In genomic region chr15:89429352-89430221, GRCm38 (mm10) we compare ENCODE assay signal across 8 mouse cellular contexts. TPM values are rescaled to one million over a fixed set of nuclear protein-coding genes. Genes with fewer than 3 reads are reported as not detected.
DNase-seq lines count a peak whose midpoint lies in the region; ATAC-seq and TF ChIP-seq lines count a peak whose summit lies in the region.

C730034F03Rik (plus strand) TSS chr15:89429589.
Gm44502 (minus strand) TSS chr15:89429696.
Chkb (minus strand) TSS chr15:89429908.

- H3K27me3 ChIP-seq in G1E (ENCODE audit: insufficient read depth, low read length) = no peaks in the 10 kb centered on the region
- no peaks in the 10 kb centered on the region for H3K27me3 ChIP-seq in forebrain, embryonic 16.5 days (replicated peaks; ENCODE audit: control insufficient read depth, insufficient read depth, low read length)
- no peaks in the 10 kb centered on the region for H3K27me3 ChIP-seq in lung, embryonic 14.5 days (ENCODE audit: insufficient read depth, low read length)
- H3K27me3 ChIP-seq in thymus, adult 2 months (ENCODE audit: control insufficient read depth, insufficient read depth, low read length) = no peaks in the 10 kb centered on the region

- H3K27ac ChIP-seq in forebrain, embryonic 16.5 days (ENCODE audit: low read length) = peak within 1 kb of the TSS; percentile 97
- peak within 1 kb of the TSS; percentile 94 for H3K27ac ChIP-seq in layer of hippocampus, adult 2 months
- H3K27ac ChIP-seq in lung, embryonic 14.5 days (ENCODE audit: low read depth) = peak within 1 kb of the TSS; percentile 99
- peak within 1 kb of the TSS; percentile 81 for H3K27ac ChIP-seq in olfactory bulb, adult 2 months (ENCODE audit: insufficient read depth, low read depth, low read length)
- peak within 1 kb of the TSS; percentile 87 for H3K27ac ChIP-seq in thymus, adult 2 months (ENCODE audit: control insufficient read depth, insufficient read depth, low read length)

- peaks cover 27% of the 10 kb centered on the region for H3K4me1 ChIP-seq in G1E (ENCODE audit: insufficient read depth, low read depth, low read length)
- peaks cover 22% of the 10 kb centered on the region for H3K4me1 ChIP-seq in forebrain, embryonic 16.5 days (replicated peaks; ENCODE audit: control insufficient read depth, insufficient read depth, low read length)
- H3K4me1 ChIP-seq in lung, embryonic 14.5 days (ENCODE audit: insufficient read depth) = peaks cover 5% of the 10 kb centered on the region; the same call in 1 of the 2 replicates
- H3K4me1 ChIP-seq in olfactory bulb, adult 2 months (ENCODE audit: control insufficient read depth, insufficient read depth, low read length) = no peaks in the 10 kb centered on the region
- H3K4me1 ChIP-seq in thymus, adult 2 months (replicated peaks; ENCODE audit: control insufficient read depth, insufficient read depth, low read length) = peaks cover 16% of the 10 kb centered on the region

- peaks cover 53% of the 10 kb centered on the region for H3K36me3 ChIP-seq in G1E (replicated peaks)
- H3K36me3 ChIP-seq in forebrain, embryonic 16.5 days (ENCODE audit: control insufficient read depth, insufficient read depth) = peaks cover 11% of the 10 kb centered on the region
- peaks cover 18% of the 10 kb centered on the region for H3K36me3 ChIP-seq in lung, embryonic 14.5 days (ENCODE audit: insufficient read depth)
- H3K36me3 ChIP-seq in thymus, adult 2 months (ENCODE audit: control insufficient read depth, insufficient read depth, low read length) = peaks cover 7% of the 10 kb centered on the region; the same call in 1 of the 2 replicates

- no peaks in the 10 kb centered on the region for H3K9me3 ChIP-seq in G1E (replicated peaks)
- no peaks in the 10 kb centered on the region for H3K9me3 ChIP-seq in forebrain, embryonic 16.5 days (ENCODE audit: control insufficient read depth, low read length)
- no peaks in the 10 kb centered on the region for H3K9me3 ChIP-seq in lung, embryonic 14.5 days (ENCODE audit: low read depth, low read length)

- peak within 1 kb of the TSS; percentile 85 for H3K4me3 ChIP-seq in G1E (ENCODE audit: low read depth, low read length)
- peak within 1 kb of the TSS; percentile 92 for H3K4me3 ChIP-seq in forebrain, embryonic 16.5 days (replicated peaks; ENCODE audit: low read length)
- H3K4me3 ChIP-seq in layer of hippocampus, adult 2 months = peak within 1 kb of the TSS; percentile 100
- H3K4me3 ChIP-seq in lung, embryonic 14.5 days (ENCODE audit: low read depth, low read length) = peak within 1 kb of the TSS; percentile 80
- H3K4me3 ChIP-seq in olfactory bulb, adult 2 months (ENCODE audit: insufficient read depth, low read depth, low read length) = peak within 1 kb of the TSS; percentile 87
- H3K4me3 ChIP-seq in thymus, adult 2 months (ENCODE audit: control insufficient read depth, insufficient read depth, low read length) = peak within 1 kb of the TSS; percentile 82

- TF ChIP-seq CTCF in G1E (IDR thresholded peaks at IDR 0.05; ENCODE audit: low read depth, low read length) = no peak
- TF ChIP-seq CTCF in layer of hippocampus, adult 2 months (conservative IDR thresholded peaks at IDR 0.05) = no peak
- TF ChIP-seq CTCF in lung, embryonic 14.5 days (IDR thresholded peaks at IDR 0.05; ENCODE audit: low read depth) = no peak
- no peak for TF ChIP-seq CTCF in olfactory bulb, adult 2 months (IDR thresholded peaks at IDR 0.05; ENCODE audit: insufficient read depth, low read depth, low read length)
- peak; percentile 54; the same call in 1 of the 2 replicates for TF ChIP-seq CTCF in thymus, adult 2 months (IDR thresholded peaks at IDR 0.05; ENCODE audit: borderline replicate concordance, control insufficient read depth, extremely low read depth, insufficient read depth, low read length, poor library complexity)

- peak; percentile 86 for ATAC-seq in G1E (ENCODE audit: extremely low read depth, insufficient number of reproducible peaks, low FRiP score, poor library complexity, severe bottlenecking)
- peak; percentile 95 for ATAC-seq in forebrain, embryonic 16.5 days
- ATAC-seq in lung, embryonic 14.5 days (ENCODE audit: insufficient read depth) = peak; percentile 95

- WGBS in forebrain, embryonic 16.5 days = under 1% methylated on average over 70 of the region's 70 CpGs
- WGBS in lung, embryonic 14.5 days = under 1% methylated on average over 70 of the region's 70 CpGs
- under 1% methylated on average over 70 of the region's 70 CpGs for WGBS in olfactory bulb, adult 2 months
- WGBS in thymus, adult 2 months = under 1% methylated on average over 70 of the region's 70 CpGs

- H3K4me2 ChIP-seq in forebrain, embryonic 16.5 days (ENCODE audit: low read length) = peak within 1 kb of the TSS; percentile 80
- H3K4me2 ChIP-seq in lung, embryonic 14.5 days = peak within 1 kb of the TSS; percentile 92

- TF ChIP-seq POLR2A in olfactory bulb, adult 2 months (IDR thresholded peaks at IDR 0.05; ENCODE audit: insufficient read depth, low read depth, low read length) = peak; percentile 81
- TF ChIP-seq POLR2A in thymus, adult 2 months (IDR thresholded peaks at IDR 0.05; ENCODE audit: control insufficient read depth, extremely low read depth, insufficient read depth, low read length, poor library complexity) = peak; percentile 87; the same call in 1 of the 2 replicates

- H3K9ac ChIP-seq in forebrain, embryonic 16.5 days (replicated peaks; ENCODE audit: low read depth, low read length) = peak within 1 kb of the TSS; percentile 81
- peak within 1 kb of the TSS; percentile 76 for H3K9ac ChIP-seq in lung, embryonic 14.5 days

- DNase-seq in G1E (ENCODE audit: low spot score) = peak; percentile 99
- peak; percentile 91 to 96 for DNase-seq in cerebellum, adult 18-20 months
- DNase-seq in heart, postnatal 36 days = peak; percentile 88 to 91
- peak; percentile 91 to 94 for DNase-seq in layer of hippocampus, adult 2 months (ENCODE audit: low spot score in 2 of 2)
- peak; percentile 96 for DNase-seq in lung, embryonic 14.5 days
- peak; percentile 91 for DNase-seq in thymus, adult 2 months

- intact Hi-C loops in heart, postnatal 36 days (cut with DNase I) = loop anchor here (2.0 to 5.0 kb wide), 3 partner anchors 39 to 72 kb away; partner anchors contain the start of genes Lmf2 and Ncaph2

RNA-seq across cellular contexts. Expression of gene C730034F03Rik, which starts in this region (rescaled TPM):
- total RNA-seq in G1E (2014; fragmentation: Nextera tagmentation) (4.9 and 7.4 TPM in 2 replicates), G1E (2017) (2.6 and 4.9 TPM in 2 replicates)
- 0.24 and 0.25 TPM in 2 replicates for polyA plus RNA-seq in G1E (2012)
- polyA plus RNA-seq in forebrain, embryonic 16.5 days (2015; fragmentation: Nextera tagmentation; extraction: Ambion mirVana) = 5.2 and 7.0 TPM in 2 replicates
- total RNA-seq in heart, postnatal 36 days (2021) = 1 to 10 TPM; 1.6 to 2.8 TPM
- total RNA-seq in layer of hippocampus, adult 2 months (2021) = 1 to 10 TPM; 1.8 to 3.4 TPM
- polyA plus RNA-seq in lung, embryonic 14.5 days (2014; fragmentation: Nextera tagmentation; extraction: Ambion mirVana) = 1.9 and 3.0 TPM in 2 replicates
- polyA plus RNA-seq in olfactory bulb, adult 2 months (2012; ENCODE audit: insufficient read depth, insufficient read length, low replicate concordance, missing spikeins) = not detected in 2 replicates
- polyA plus RNA-seq in thymus, adult 2 months (2012; rRNA removed) = 1.8 and 2.2 TPM in 2 replicates

RNA-seq across cellular contexts. Expression of gene Gm44502, which starts in this region (rescaled TPM):
- total RNA-seq in G1E (2014; fragmentation: Nextera tagmentation) (not detected in 2 replicates), G1E (2017) (0.12 and 0.71 TPM in 2 replicates)
- 0.93 and 1.3 TPM in 2 replicates for polyA plus RNA-seq in G1E (2012)
- polyA plus RNA-seq in forebrain, embryonic 16.5 days (2015; fragmentation: Nextera tagmentation; extraction: Ambion mirVana) = not detected in 2 replicates
- total RNA-seq in heart, postnatal 36 days (2021) = 10 to 100 TPM; 14.5 to 17.8 TPM
- total RNA-seq in layer of hippocampus, adult 2 months (2021) = under 1 TPM in 1 of 2 experiments, not detected in 1; 0.66 TPM
- 0.15 TPM in 1 of 2 replicates, not detected in the other for polyA plus RNA-seq in lung, embryonic 14.5 days (2014; fragmentation: Nextera tagmentation; extraction: Ambion mirVana)
- polyA plus RNA-seq in olfactory bulb, adult 2 months (2012; ENCODE audit: insufficient read depth, insufficient read length, low replicate concordance, missing spikeins) = not detected in 2 replicates
- 3.2 TPM in 2 replicates for polyA plus RNA-seq in thymus, adult 2 months (2012; rRNA removed)

RNA-seq across cellular contexts. Expression of gene Chkb, which starts in this region (rescaled TPM):
- total RNA-seq in G1E (2014; fragmentation: Nextera tagmentation) (19.3 and 32.8 TPM in 2 replicates), G1E (2017) (42.5 and 51.0 TPM in 2 replicates)
- polyA plus RNA-seq in G1E (2012) = 75.9 and 85.4 TPM in 2 replicates
- 77.7 and 79.3 TPM in 2 replicates for polyA plus RNA-seq in forebrain, embryonic 16.5 days (2015; fragmentation: Nextera tagmentation; extraction: Ambion mirVana)
- 10 to 100 TPM; 51.2 to 57.0 TPM for total RNA-seq in heart, postnatal 36 days (2021)
- 10 to 100 TPM; 38.9 to 48.2 TPM for total RNA-seq in layer of hippocampus, adult 2 months (2021)
- polyA plus RNA-seq in lung, embryonic 14.5 days (2014; fragmentation: Nextera tagmentation; extraction: Ambion mirVana) = 45.9 and 48.3 TPM in 2 replicates
- not detected in 2 replicates for polyA plus RNA-seq in olfactory bulb, adult 2 months (2012; ENCODE audit: insufficient read depth, insufficient read length, low replicate concordance, missing spikeins)
- 92.0 and 99.8 TPM in 2 replicates for polyA plus RNA-seq in thymus, adult 2 months (2012; rRNA removed)

Comparison
In these comparisons a context has a peak if more than half of its experiments do, and no peak if none do; other contexts are left out.
1. Peak in every context shown above with its lines: DNase-seq, ATAC-seq, H3K4me3 ChIP-seq and H3K27ac ChIP-seq.
2. RNA of gene Gm44502 (total RNA-seq): 14.5 to 17.8 TPM in heart, postnatal 36 days; 0.12 to 0.71 TPM in G1E and 0.66 TPM in layer of hippocampus, adult 2 months; every median in the first group is over 4 times any median in the second.